Mouse (Mus musculus) intestine, embryonic 16.5 days (tissue): ENCODE measurements around the gene Klhl21. TPM values are rescaled to one million over a fixed set of nuclear protein-coding genes. Genes with fewer than 3 reads are reported as not detected.

Experiments used
- ATAC-seq: fragments of 200-750 bp; cut with Nextera tagmentation; 2 replicates; pipeline ENCODE4 v1.8.0; 2017; ENCODE audit warnings: moderate TSS enrichment, moderate library complexity
- H3K27ac ChIP-seq: fragments of 300-500 bp; sonication (generic); 2 replicates; pipeline ENCODE4 v1.5.1; 2014; ENCODE audit warnings: mild to moderate bottlenecking, low read length
- H3K27me3 ChIP-seq: fragments of 300-500 bp; sonication (generic); replicated peaks from 2 replicates; pipeline ENCODE4 v1.6.1; 2014; ENCODE audit warnings: low read length, control low read depth, mixed read lengths; ENCODE audit not compliant: control insufficient read depth, insufficient read depth
- H3K36me3 ChIP-seq: fragments of 300-500 bp; sonication (generic); 2 replicates; pipeline ENCODE4 v1.6.1; 2014; ENCODE audit warnings: low read length, control low read depth; ENCODE audit not compliant: control insufficient read depth, insufficient read depth
- H3K4me1 ChIP-seq: fragments of 300-500 bp; sonication (generic); 2 replicates; pipeline ENCODE4 v1.6.1; 2014; ENCODE audit warnings: low read length, control low read depth, mixed read lengths; ENCODE audit not compliant: control insufficient read depth, insufficient read depth
- H3K4me2 ChIP-seq: fragments of 300-500 bp; sonication (generic); 2 replicates; pipeline ENCODE4 v1.6.1; 2014; ENCODE audit warnings: low read depth, low read length, control low read depth
- H3K4me3 ChIP-seq: fragments of 300-500 bp; sonication (generic); 2 replicates; pipeline ENCODE4 v1.5.1; 2014; ENCODE audit warnings: mild to moderate bottlenecking, low read length
- H3K9ac ChIP-seq: fragments of 300-500 bp; sonication (generic); 2 replicates; pipeline ENCODE4 v1.6.1; 2014; ENCODE audit warnings: low read depth, low read length
- H3K9me3 ChIP-seq: fragments of 300-500 bp; sonication (generic); 2 replicates; pipeline ENCODE4 v1.6.1; 2016; ENCODE audit warnings: low read length, control low read depth; ENCODE audit not compliant: control insufficient read depth
- whole genome bisulfite sequencing: fragments of 180-500 bp; shearing (Covaris S2); extraction: QIAGEN DNeasy Blood & Tissue Kit; methylation state at CpG from one replicate; pipeline ENCODE4 v1.1.7; 2014; 5-methylcytosine and 5-hydroxymethylcytosine counted together
- polyA plus RNA-seq: library from polyadenylated mRNA; unstranded; fragments of >200 nt; fragmentation: Nextera tagmentation; extraction: Ambion mirVana; gene quantifications from 2 replicates; pipeline ENCODE4 v1.2.1, GENCODE M21; 2015

Klhl21 gene
- polyA plus RNA-seq, 1 experiment from 2014 or later = 7.4 TPM

- Histone ChIP-seq H3K4me3 (no peak overlapping the region), H3K9ac (no peak overlapping the region), H3K27ac (no peak overlapping the region), H3K4me1 (peaks cover 25% of the 10 kb centered on the region), H3K36me3 (peaks cover 14% of the 10 kb centered on the region), H3K9me3 (no peaks in the 10 kb centered on the region), H3K4me2 (no peak overlapping the region), H3K27me3 (no peaks in the 10 kb centered on the region)
- no peak for ATAC-seq
- 71% methylated on average over 6 of the region's 6 CpGs for WGBS
Observed at GRCm38 (mm10) chr4:151993035-151993434, 15.6 kb upstream of the Klhl21 start.

GRCm38 (mm10) chr4:151994228-151995171 lies 14.1 kb upstream of the Klhl21 start:
- H3K27ac ChIP-seq = peak overlapping the region; percentile 82
- peak overlapping the region; percentile 91 for H3K9ac ChIP-seq
- no peak for ATAC-seq

GRCm38 (mm10) chr4:151995371-151996172 lies 13.0 kb upstream of the Klhl21 start:
- peaks cover 21% of the 10 kb centered on the region for H3K4me1 ChIP-seq
- no peaks in the 10 kb centered on the region for H3K27me3 ChIP-seq
- peak overlapping the region; percentile 88 for H3K4me2 ChIP-seq
- H3K36me3 ChIP-seq = peaks cover 14% of the 10 kb centered on the region
- peak overlapping the region; percentile 82 for H3K27ac ChIP-seq
- no peaks in the 10 kb centered on the region for H3K9me3 ChIP-seq
- WGBS = under 1% methylated on average over 100 of the region's 111 CpGs
- ATAC-seq = peak; percentile 34
- peak overlapping the region; percentile 98 for H3K4me3 ChIP-seq
- peak overlapping the region; percentile 91 for H3K9ac ChIP-seq

More at GRCm38 (mm10) chr4:151994228-151995171, 14.1 kb upstream of the Klhl21 start:
- H3K4me3 ChIP-seq = peak overlapping the region; percentile 98
- H3K27me3 ChIP-seq = no peaks in the 10 kb centered on the region
- H3K9me3 ChIP-seq = no peaks in the 10 kb centered on the region
- WGBS = 2% methylated on average over 61 of the region's 61 CpGs
- peaks cover 14% of the 10 kb centered on the region for H3K36me3 ChIP-seq
- H3K4me2 ChIP-seq = peak overlapping the region; percentile 88
- peaks cover 21% of the 10 kb centered on the region for H3K4me1 ChIP-seq

GRCm38 (mm10) chr4:151996173-151996950 lies 12.2 kb upstream of the Klhl21 start, which contains the start of gene Phf13:
Gene Phf13, minus strand, starts transcription at chr4:151996258.
- Histone ChIP-seq H3K4me2 (peak within 1 kb of the TSS; percentile 88), H3K36me3 (peaks cover 9% of the 10 kb centered on the region), H3K9ac (peak within 1 kb of the TSS; percentile 91), H3K4me1 (peaks cover 21% of the 10 kb centered on the region), H3K27me3 (no peaks in the 10 kb centered on the region), H3K4me3 (peak within 1 kb of the TSS; percentile 98), H3K27ac (peak within 1 kb of the TSS; percentile 88), H3K9me3 (no peaks in the 10 kb centered on the region)
- under 1% methylated on average over 86 of the region's 94 CpGs for WGBS
- peak; percentile 97 for ATAC-seq

GRCm38 (mm10) chr4:151996951-151997222 lies 11.7 kb upstream of the Klhl21 start:
- Histone ChIP-seq H3K4me3 (peak overlapping the region; percentile 98), H3K9me3 (no peaks in the 10 kb centered on the region), H3K27ac (peak overlapping the region; percentile 88), H3K4me2 (peak overlapping the region; percentile 60), H3K36me3 (peaks cover 4% of the 10 kb centered on the region), H3K4me1 (peaks cover 21% of the 10 kb centered on the region), H3K9ac (peak overlapping the region; percentile 88), H3K27me3 (no peaks in the 10 kb centered on the region)
- ATAC-seq = no peak
- 3% methylated on average over 13 of the region's 13 CpGs for WGBS

- Histone ChIP-seq H3K27me3 (no peaks in the 10 kb centered on the region), H3K9ac (no peak overlapping the region), H3K27ac (no peak overlapping the region), H3K4me1 (peaks cover 21% of the 10 kb centered on the region), H3K36me3 (no peaks in the 10 kb centered on the region), H3K4me2 (no peak overlapping the region), H3K4me3 (no peak overlapping the region), H3K9me3 (no peaks in the 10 kb centered on the region)
- no peak for ATAC-seq
- 66% methylated on average over 3 of the region's 3 CpGs for WGBS
Observed at GRCm38 (mm10) chr4:151997701-151998100, 10.9 kb upstream of the Klhl21 start.

- H3K4me2 ChIP-seq = no peak overlapping the region
Observed at GRCm38 (mm10) chr4:151999481-151999880, 9.1 kb upstream of the Klhl21 start.

GRCm38 (mm10) chr4:152000906-152001305 lies 7.7 kb upstream of the Klhl21 start:
- ATAC-seq = no peak
- Histone ChIP-seq H3K27ac (no peak overlapping the region), H3K9me3 (no peaks in the 10 kb centered on the region), H3K4me1 (peaks cover 9% of the 10 kb centered on the region), H3K27me3 (no peaks in the 10 kb centered on the region), H3K4me2 (no peak overlapping the region), H3K4me3 (no peak overlapping the region), H3K9ac (no peak overlapping the region), H3K36me3 (no peaks in the 10 kb centered on the region)
- 24% methylated on average over 4 of the region's 4 CpGs for WGBS

More at GRCm38 (mm10) chr4:151999481-151999880, 9.1 kb upstream of the Klhl21 start:
- no peak overlapping the region for H3K27ac ChIP-seq
- H3K27me3 ChIP-seq = no peaks in the 10 kb centered on the region
- H3K4me1 ChIP-seq = peaks cover 9% of the 10 kb centered on the region
- 67% methylated on average over 3 of the region's 3 CpGs for WGBS
- no peak overlapping the region for H3K9ac ChIP-seq
- ATAC-seq = no peak
- H3K9me3 ChIP-seq = no peaks in the 10 kb centered on the region
- no peak overlapping the region for H3K4me3 ChIP-seq
- H3K36me3 ChIP-seq = no peaks in the 10 kb centered on the region

- Histone ChIP-seq H3K27ac (no peak overlapping the region), H3K4me2 (no peak overlapping the region), H3K9me3 (no peaks in the 10 kb centered on the region), H3K27me3 (no peaks in the 10 kb centered on the region), H3K9ac (no peak overlapping the region), H3K4me3 (no peak overlapping the region), H3K4me1 (peaks cover 10% of the 10 kb centered on the region), H3K36me3 (no peaks in the 10 kb centered on the region)
- no peak for ATAC-seq
- WGBS = 71% methylated on average over 4 of the region's 4 CpGs
Observed at GRCm38 (mm10) chr4:152001335-152001734, 7.3 kb upstream of the Klhl21 start.
